Mouse (Mus musculus) forebrain, embryonic 16.5 days (tissue): Measurements from ENCODE around the gene Dcaf8. TPM values are rescaled to one million over a fixed set of nuclear protein-coding genes. Genes with fewer than 3 reads are reported as not detected.

Experiments
- ATAC-seq: fragments of 200-750 bp; cut with Nextera tagmentation; 2 replicates; pipeline ENCODE4 v1.8.0; 2017; ENCODE audit warnings: mild to moderate bottlenecking, moderate library complexity
- H3K27ac ChIP-seq: fragments of 300-500 bp; sonication (generic); 2 replicates; pipeline ENCODE4 v1.5.1; 2014; ENCODE audit warnings: low read length, control low read depth
- H3K27me3 ChIP-seq: fragments of 300-500 bp; sonication (generic); replicated peaks from 2 replicates; pipeline ENCODE4 v1.6.1; 2014; ENCODE audit warnings: low read length; ENCODE audit not compliant: control insufficient read depth, insufficient read depth
- H3K36me3 ChIP-seq: fragments of 300-500 bp; sonication (generic); 2 replicates; pipeline ENCODE4 v1.6.1; 2014; ENCODE audit not compliant: control insufficient read depth, insufficient read depth
- H3K4me1 ChIP-seq: fragments of 300-500 bp; sonication (generic); replicated peaks from 2 replicates; pipeline ENCODE4 v1.6.1; 2014; ENCODE audit warnings: low read length; ENCODE audit not compliant: control insufficient read depth, insufficient read depth
- H3K4me2 ChIP-seq: fragments of 300-500 bp; sonication (generic); 2 replicates; pipeline ENCODE4 v1.6.1; 2014; ENCODE audit warnings: mild to moderate bottlenecking, low read length, control low read depth
- H3K4me3 ChIP-seq: fragments of 300-500 bp; sonication (generic); replicated peaks from 2 replicates; pipeline ENCODE4 v1.5.1; 2014; ENCODE audit warnings: mild to moderate bottlenecking, low read length, control low read depth
- H3K9ac ChIP-seq: fragments of 300-500 bp; sonication (generic); replicated peaks from 2 replicates; pipeline ENCODE4 v1.6.1; 2014; ENCODE audit warnings: low read depth, low read length, control low read depth
- H3K9me3 ChIP-seq: fragments of 300-500 bp; sonication (generic); 2 replicates; pipeline ENCODE4 v1.6.1; 2016; ENCODE audit warnings: low read length; ENCODE audit not compliant: control insufficient read depth
- WGBS: fragments of 180-500 bp; shearing (Covaris S2); extraction: QIAGEN DNeasy Blood & Tissue Kit; methylation state at CpG from one replicate; pipeline ENCODE4 v1.1.7; 2014; 5-methylcytosine and 5-hydroxymethylcytosine counted together
- polyA plus RNA-seq: library from polyadenylated mRNA; unstranded; fragments of >200 nt; fragmentation: Nextera tagmentation; extraction: Ambion mirVana; gene quantifications from 2 replicates; pipeline ENCODE4 v1.2.1, GENCODE M21; 2015

Gene Dcaf8
- 106 and 107 TPM in 2 replicates for polyA plus RNA-seq

DNA sequence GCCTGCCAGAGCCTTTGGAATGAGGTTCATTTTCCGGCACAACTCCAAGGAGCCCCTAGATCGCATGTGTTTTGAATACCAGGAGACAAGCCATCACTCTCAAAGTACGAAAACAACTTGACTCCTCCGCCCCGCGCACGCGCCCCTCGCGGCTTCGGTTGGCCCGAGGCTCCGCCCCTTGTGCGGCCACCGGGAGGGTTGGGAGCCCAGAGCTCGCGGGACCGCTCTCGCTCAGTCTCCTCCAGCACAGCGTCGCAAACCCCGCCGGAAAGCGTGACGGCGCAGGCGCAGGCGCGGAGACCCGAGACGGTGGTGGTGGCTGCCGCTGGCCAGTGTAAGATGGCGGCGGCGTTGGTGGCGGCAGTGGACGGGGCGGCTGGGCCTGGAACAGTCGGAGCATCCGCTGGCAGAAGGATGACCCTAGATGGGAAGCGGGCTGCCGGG is at the start of gene Dcaf8:
Gene Dcaf8 (plus strand): TSS at position 250 of the 444 bp plus-strand sequence.
- ATAC-seq: peak; percentile 99
- H3K4me3 ChIP-seq: peak within 1 kb of the TSS; percentile 99
- H3K4me1 ChIP-seq: peaks cover 23% of the 10 kb centered on the region
- peak within 1 kb of the TSS; percentile 91 for H3K27ac ChIP-seq
- under 1% methylated on average over 36 of the region's 42 CpGs for WGBS
- peaks cover 9% of the 10 kb centered on the region; the same call in 1 of the 2 replicates for H3K36me3 ChIP-seq
- H3K4me2 ChIP-seq: peak within 1 kb of the TSS; percentile 81
- no peaks in the 10 kb centered on the region for H3K9me3 ChIP-seq
- H3K9ac ChIP-seq: peak within 1 kb of the TSS; percentile 99
- no peaks in the 10 kb centered on the region for H3K27me3 ChIP-seq

GRCm38 (mm10) chr1:172099325-172100033 is 48.4 kb upstream of the Dcaf8 start:
- Histone ChIP-seq H3K36me3 (peaks cover 54% of the 10 kb centered on the region), H3K4me3 (no peak overlapping the region), H3K4me2 (no peak overlapping the region), H3K27me3 (no peaks in the 10 kb centered on the region), H3K27ac (no peak overlapping the region), H3K4me1 (no peaks in the 10 kb centered on the region), H3K9me3 (no peaks in the 10 kb centered on the region), H3K9ac (no peak overlapping the region)
- 73% methylated on average over 6 of the region's 6 CpGs for WGBS
- no peak for ATAC-seq

DNA sequence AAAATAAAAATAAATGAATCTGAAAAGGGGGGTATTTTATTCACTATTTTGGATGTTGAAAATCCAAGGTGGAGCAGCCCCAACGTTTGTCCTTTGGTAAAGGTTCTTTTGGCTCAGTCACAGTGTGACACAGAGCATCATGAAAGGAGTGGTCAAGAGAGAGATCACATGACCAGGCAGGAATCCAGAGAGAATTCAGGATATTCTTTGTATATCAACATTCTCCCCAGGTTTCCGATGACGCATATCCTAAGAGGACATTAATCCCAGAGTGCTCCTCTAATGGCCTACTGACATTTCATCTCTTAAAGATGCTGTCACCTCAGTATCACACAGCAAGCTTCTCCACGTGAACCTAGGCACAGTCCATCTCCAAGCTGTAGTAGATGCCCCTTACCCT is 44.3 kb upstream of the Dcaf8 start:
- Histone ChIP-seq H3K4me1 (no peaks in the 10 kb centered on the region), H3K4me2 (no peak overlapping the region), H3K9me3 (no peaks in the 10 kb centered on the region), H3K4me3 (no peak overlapping the region), H3K9ac (no peak overlapping the region), H3K27ac (no peak overlapping the region), H3K36me3 (peaks cover 60% of the 10 kb centered on the region), H3K27me3 (no peaks in the 10 kb centered on the region)
- ATAC-seq: no peak
- WGBS: 88% methylated on average over 4 of the region's 4 CpGs

DNA sequence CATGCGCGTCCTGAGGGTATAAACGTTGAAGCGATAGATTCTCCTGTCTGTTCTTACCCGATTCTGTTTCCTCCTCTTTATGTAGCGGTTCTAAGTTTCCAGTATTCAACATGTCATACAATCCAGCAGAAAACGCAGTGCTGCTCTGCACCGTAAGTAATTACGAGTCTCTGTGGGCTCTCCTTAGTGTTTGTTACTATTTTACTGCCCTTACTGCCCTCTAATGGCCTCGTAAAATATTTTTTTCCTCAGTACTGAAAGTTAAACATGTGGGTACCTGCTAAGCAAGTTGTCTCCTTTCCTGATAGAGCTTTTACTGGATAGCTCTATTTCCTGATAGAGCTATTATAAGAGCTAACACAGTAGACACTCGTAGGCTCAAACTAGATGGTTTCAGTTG is 42.8 kb upstream of the Dcaf8 start:
- 81% methylated on average over 11 of the region's 11 CpGs for WGBS
- no peak for ATAC-seq
- Histone ChIP-seq H3K4me2 (no peak overlapping the region), H3K9ac (no peak overlapping the region), H3K9me3 (no peaks in the 10 kb centered on the region), H3K36me3 (peaks cover 63% of the 10 kb centered on the region), H3K27ac (no peak overlapping the region), H3K27me3 (no peaks in the 10 kb centered on the region), H3K4me1 (no peaks in the 10 kb centered on the region), H3K4me3 (no peak overlapping the region)

- Histone ChIP-seq H3K4me2 (no peak overlapping the region), H3K9ac (no peak overlapping the region), H3K9me3 (no peaks in the 10 kb centered on the region), H3K27ac (no peak overlapping the region), H3K4me1 (no peaks in the 10 kb centered on the region), H3K27me3 (no peaks in the 10 kb centered on the region), H3K4me3 (no peak overlapping the region), H3K36me3 (peaks cover 60% of the 10 kb centered on the region)
- peak; percentile 76 for ATAC-seq
- WGBS: 66% methylated on average over 10 of the region's 10 CpGs
Measured at GRCm38 (mm10) chr1:172107777-172108477, 40.0 kb upstream of the Dcaf8 start.

DNA sequence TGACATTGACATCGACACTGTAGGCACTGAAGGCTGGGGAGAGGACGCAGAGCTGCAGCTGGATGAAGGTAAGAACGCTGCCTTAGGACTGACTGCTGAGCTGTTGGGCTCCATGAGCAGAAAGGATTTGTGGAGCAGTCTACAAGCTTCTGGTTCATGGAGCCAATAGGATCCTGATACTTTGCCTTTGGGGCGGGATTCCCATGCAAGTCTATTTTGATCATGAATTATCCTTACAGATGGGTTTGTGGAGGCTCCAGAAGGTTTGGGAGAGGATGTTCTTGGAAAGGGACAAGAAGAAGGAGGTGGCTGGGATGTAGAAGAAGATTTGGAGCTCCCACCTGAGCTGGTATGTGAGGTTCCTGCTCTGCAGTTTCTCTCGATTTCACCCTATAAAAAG is 30.9 kb upstream of the Dcaf8 start:
- no peak overlapping the region for H3K9ac ChIP-seq
- H3K9me3 ChIP-seq: no peaks in the 10 kb centered on the region
- H3K36me3 ChIP-seq: peaks cover 78% of the 10 kb centered on the region
- no peak overlapping the region for H3K4me3 ChIP-seq
- H3K27ac ChIP-seq: no peak overlapping the region
- H3K4me1 ChIP-seq: no peaks in the 10 kb centered on the region
- H3K4me2 ChIP-seq: no peak overlapping the region
- H3K27me3 ChIP-seq: no peaks in the 10 kb centered on the region
- WGBS: 93% methylated on average over 5 of the region's 5 CpGs
- ATAC-seq: no peak

DNA sequence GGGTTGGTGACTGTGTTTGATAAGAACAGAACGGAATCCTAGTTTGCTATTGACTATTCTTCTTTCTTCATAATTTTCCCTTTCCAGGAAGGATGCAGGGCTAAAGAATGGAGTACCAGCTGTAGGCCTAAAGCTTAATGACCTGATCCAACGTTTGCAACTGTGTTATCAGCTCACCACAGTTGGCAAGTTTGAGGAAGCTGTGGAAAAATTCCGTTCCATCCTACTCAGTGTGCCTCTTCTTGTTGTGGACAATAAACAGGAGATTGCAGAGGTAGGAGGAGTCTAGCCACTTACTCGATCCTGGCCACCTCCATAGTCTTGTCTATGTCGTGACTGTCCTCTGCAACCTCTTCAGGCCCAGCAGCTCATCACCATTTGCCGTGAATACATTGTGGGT is 28.8 kb upstream of the Dcaf8 start:
- H3K27ac ChIP-seq: no peak overlapping the region

DNA sequence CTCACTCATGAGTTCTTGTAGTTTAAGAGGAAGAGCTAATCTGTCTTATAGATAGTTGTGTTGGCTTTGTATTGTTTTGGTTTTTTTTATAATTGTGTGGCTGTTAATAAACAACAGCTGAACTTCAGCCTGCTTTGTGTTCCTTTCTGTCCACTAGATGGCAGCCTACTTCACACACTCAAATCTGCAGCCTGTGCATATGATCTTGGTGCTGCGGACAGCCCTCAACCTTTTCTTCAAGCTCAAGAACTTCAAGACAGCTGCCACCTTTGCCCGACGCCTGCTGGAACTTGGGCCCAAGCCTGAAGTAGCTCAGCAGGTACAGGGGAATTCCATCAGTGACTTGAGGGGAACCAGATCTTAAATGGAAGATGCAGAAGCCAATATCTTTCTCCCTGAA is 28.2 kb upstream of the Dcaf8 start:
- Histone ChIP-seq H3K4me1 (no peaks in the 10 kb centered on the region), H3K36me3 (peaks cover 71% of the 10 kb centered on the region), H3K4me2 (no peak overlapping the region), H3K27ac (no peak overlapping the region), H3K4me3 (no peak overlapping the region), H3K27me3 (no peaks in the 10 kb centered on the region), H3K9ac (no peak overlapping the region), H3K9me3 (no peaks in the 10 kb centered on the region)
- 35% methylated on average over 3 of the region's 3 CpGs for WGBS
- peak; percentile 68 for ATAC-seq

More for the DNA sequence above, 28.8 kb upstream of the Dcaf8 start:
- H3K4me1 ChIP-seq: no peaks in the 10 kb centered on the region
- ATAC-seq: no peak
- no peaks in the 10 kb centered on the region for H3K9me3 ChIP-seq
- peaks cover 77% of the 10 kb centered on the region for H3K36me3 ChIP-seq
- no peaks in the 10 kb centered on the region for H3K27me3 ChIP-seq
- H3K4me3 ChIP-seq: no peak overlapping the region
- no peak overlapping the region for H3K4me2 ChIP-seq
- WGBS: 82% methylated on average over 6 of the region's 6 CpGs
- no peak overlapping the region for H3K9ac ChIP-seq

DNA sequence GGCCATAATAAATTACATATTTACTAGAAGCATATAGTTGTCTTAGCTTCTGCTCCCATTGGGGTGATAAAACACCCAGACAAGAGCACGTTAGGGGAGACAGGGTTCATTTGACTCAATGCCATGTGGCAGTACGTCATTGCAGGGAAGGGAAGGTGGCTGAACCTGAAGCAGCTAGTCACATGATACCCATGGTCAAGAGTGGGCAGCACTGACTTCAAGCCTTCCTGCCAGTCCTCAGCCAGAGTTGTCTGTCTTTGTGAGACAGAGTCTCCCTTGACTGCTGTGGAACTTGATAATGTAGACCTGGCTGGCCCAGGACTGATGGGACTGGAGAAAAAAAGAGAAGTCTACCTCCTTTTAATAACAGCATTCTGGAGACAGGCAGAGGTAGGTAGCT is 25.2 kb upstream of the Dcaf8 start:
- Histone ChIP-seq H3K4me1 (peaks cover 11% of the 10 kb centered on the region), H3K9ac (no peak overlapping the region), H3K4me3 (no peak overlapping the region), H3K9me3 (no peaks in the 10 kb centered on the region), H3K4me2 (no peak overlapping the region), H3K27me3 (no peaks in the 10 kb centered on the region), H3K27ac (no peak overlapping the region), H3K36me3 (peaks cover 49% of the 10 kb centered on the region)
- WGBS: 90% methylated on average over 2 of the region's 2 CpGs
- no peak for ATAC-seq
